27 mouse cellular contexts compared by ENCODE assay signal in the genomic region with DNA sequence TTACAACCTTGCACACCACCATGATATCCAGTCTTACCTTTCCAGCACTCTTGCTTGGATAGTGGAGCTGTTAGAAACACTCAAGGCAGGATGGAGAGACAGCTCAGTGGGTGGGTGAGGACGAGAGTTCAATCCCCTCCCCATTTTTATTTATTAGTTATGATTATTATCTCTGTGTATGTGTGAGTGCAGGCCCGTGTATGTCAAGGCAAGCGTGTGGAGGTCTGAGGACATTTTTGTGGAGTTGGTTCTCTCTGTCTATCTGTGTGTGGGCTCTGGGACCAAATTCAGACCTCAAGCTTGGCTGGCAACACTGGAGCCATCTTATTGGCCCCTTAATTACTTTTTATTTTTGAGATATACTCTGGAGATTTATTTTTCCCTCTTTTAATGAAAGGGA. TPM values are rescaled to one million over a fixed set of nuclear protein-coding genes. Genes with fewer than 3 reads are reported as not detected.
"Had no signal": no experiment of that assay in that cellular context is flagged by ENCODE, and none has a peak within 500 bp of the region (broad histone marks: within the 10 kb centered on the region; RNA-seq: fewer than 3 reads in every experiment).

No protein-coding gene starts in this region.

- H3K4me3 ChIP-seq: gastrocnemius, adult 2 months; heart, adult 2 months; heart, embryonic 12.5 days; hindbrain, embryonic 10.5 days; hindbrain, embryonic 12.5 days; intestine, embryonic 15.5 days; layer of hippocampus, adult 2 months; left cerebral cortex, adult 2 months; limb, embryonic 10.5 days; limb, embryonic 12.5 days; liver, embryonic 13.5 days; liver, embryonic 15.5 days had no signal

- H3K4me2 ChIP-seq: heart, embryonic 12.5 days; hindbrain, embryonic 12.5 days; hindbrain, embryonic 14.5 days; intestine, embryonic 15.5 days; limb, embryonic 12.5 days; liver, embryonic 11.5 days; liver, embryonic 13.5 days; liver, embryonic 15.5 days had no signal

- H3K27me3 ChIP-seq: heart, embryonic 12.5 days; hindbrain, embryonic 12.5 days; intestine, embryonic 15.5 days; limb, embryonic 12.5 days; liver, embryonic 13.5 days; liver, embryonic 15.5 days had no signal

- H3K36me3 ChIP-seq: heart, embryonic 12.5 days; hindbrain, embryonic 10.5 days; hindbrain, embryonic 12.5 days; intestine, embryonic 15.5 days; limb, embryonic 10.5 days; limb, embryonic 12.5 days; liver, embryonic 13.5 days; liver, embryonic 15.5 days had no signal

- H3K9me3 ChIP-seq: heart, embryonic 12.5 days; hindbrain, embryonic 10.5 days; hindbrain, embryonic 12.5 days; intestine, embryonic 15.5 days; limb, embryonic 10.5 days; limb, embryonic 12.5 days; liver, embryonic 13.5 days; liver, embryonic 15.5 days had no signal

- DNase-seq: gastrocnemius, adult 2 months; gastrocnemius, postnatal 10 days; gastrocnemius, postnatal 25 days; heart, adult 2 months; heart, postnatal 10 days; heart, postnatal 4 days; kidney, adult 18-20 months; kidney, adult 8-10 months; kidney, postnatal 10 days; kidney, postnatal 25 days; kidney, postnatal 4 days; liver; liver, embryonic 13.5 days had no signal

- H3K4me1 ChIP-seq: heart, embryonic 12.5 days; intestine, embryonic 15.5 days; liver, embryonic 13.5 days; liver, embryonic 15.5 days had no signal

- H3K9ac ChIP-seq: heart, embryonic 12.5 days; hindbrain, embryonic 12.5 days; hindbrain, embryonic 14.5 days; intestine, embryonic 15.5 days; limb, embryonic 12.5 days; liver, embryonic 13.5 days; liver, embryonic 15.5 days had no signal

- H3K27ac ChIP-seq: gastrocnemius, adult 2 months; heart, adult 2 months; hindbrain, embryonic 10.5 days; hindbrain, embryonic 12.5 days; hindbrain, embryonic 14.5 days; intestine, embryonic 15.5 days; layer of hippocampus, adult 2 months; left cerebral cortex, adult 2 months; limb, embryonic 10.5 days; limb, embryonic 12.5 days; liver, embryonic 13.5 days; liver, embryonic 15.5 days had no signal

- ATAC-seq: hindbrain, embryonic 16.5 days; inflammation-experienced regulatory T-cells, adult 6 months; intestine, embryonic 15.5 days; intestine, postnatal 0 days had no signal

RNA-seq across cellular contexts. Expression of a gene that starts 56.5 kb away (rescaled TPM):
- polyA plus RNA-seq: hindbrain, embryonic 10.5 days had no signal
